ENCODE assay signal across 12 mouse cellular contexts in the genomic region with DNA sequence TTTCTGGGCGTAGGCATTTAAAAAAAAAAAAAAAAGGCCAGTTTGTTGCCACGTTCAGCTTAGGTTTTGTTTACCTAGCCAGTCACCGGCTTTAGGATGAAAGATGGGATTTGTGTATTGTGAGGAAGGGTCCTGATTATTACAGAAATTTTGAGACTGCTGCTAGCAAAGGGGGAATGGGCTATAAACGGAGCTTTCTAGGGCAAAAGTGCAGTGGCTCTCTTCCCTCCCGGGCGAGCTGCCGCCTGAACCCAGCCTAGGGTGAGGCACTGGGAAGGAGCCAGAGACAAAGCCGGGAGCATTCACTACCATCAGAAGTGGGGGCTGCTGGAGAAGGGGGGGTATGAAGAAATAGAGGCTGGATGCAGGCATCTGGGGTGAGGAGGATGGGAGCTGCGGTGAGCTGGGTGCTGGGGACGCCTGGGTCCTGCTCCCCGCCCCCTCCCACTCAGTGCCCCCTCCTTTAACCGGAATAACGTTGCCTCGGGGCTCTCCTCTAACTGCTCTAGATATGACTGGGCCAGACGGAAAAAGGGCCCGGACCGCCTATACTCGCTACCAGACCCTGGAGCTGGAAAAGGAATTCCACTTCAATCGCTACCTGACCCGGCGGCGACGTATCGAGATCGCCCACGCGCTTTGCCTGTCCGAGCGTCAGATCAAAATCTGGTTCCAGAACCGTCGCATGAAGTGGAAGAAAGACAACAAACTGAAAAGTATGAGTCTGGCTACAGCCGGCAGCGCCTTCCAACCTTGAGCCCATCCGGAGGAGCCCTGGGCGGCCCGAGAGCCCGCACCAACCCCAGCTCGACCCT. TPM values are rescaled to one million over a fixed set of nuclear protein-coding genes. Genes with fewer than 3 reads are reported as not detected.
DNase-seq lines count a peak whose midpoint lies in the region; ATAC-seq lines count a peak whose summit lies in the region.
"Had no signal": no experiment of that assay in that cellular context is flagged by ENCODE, and none has a peak within 500 bp of the region (broad histone marks: within the 10 kb centered on the region; RNA-seq: fewer than 3 reads in every experiment).

No protein-coding gene starts in this region.

- no peak for ATAC-seq in heart, embryonic 15.5 days (replicated peaks; ENCODE audit: insufficient number of reproducible peaks, insufficient read depth, low FRiP score, low read depth)
- ATAC-seq in hindbrain, embryonic 16.5 days: no peak
- no peak for ATAC-seq in neural tube, embryonic 13.5 days (ENCODE audit: low read depth)

- peaks cover 100% of the 10 kb centered on the region for H3K27me3 ChIP-seq in heart, embryonic 15.5 days
- peaks cover 48% of the 10 kb centered on the region for H3K27me3 ChIP-seq in hindbrain, embryonic 16.5 days (replicated peaks; ENCODE audit: control insufficient read depth, insufficient read depth, low read length)
- no peaks in the 10 kb centered on the region for H3K27me3 ChIP-seq in neural tube, embryonic 13.5 days

- peaks cover 19% of the 10 kb centered on the region for H3K4me1 ChIP-seq in heart, embryonic 15.5 days (replicated peaks)
- no peaks in the 10 kb centered on the region for H3K4me1 ChIP-seq in hindbrain, embryonic 16.5 days (ENCODE audit: control insufficient read depth, insufficient read depth, low read depth, low read length)
- H3K4me1 ChIP-seq in neural tube, embryonic 13.5 days (replicated peaks): peaks cover 91% of the 10 kb centered on the region

- H3K4me2 ChIP-seq in heart, embryonic 15.5 days: peak overlapping the region; percentile 50
- peak overlapping the region; percentile 62 for H3K4me2 ChIP-seq in hindbrain, embryonic 16.5 days (ENCODE audit: low read length)
- peak overlapping the region; percentile 96 for H3K4me2 ChIP-seq in neural tube, embryonic 13.5 days

- 6% methylated on average over 38 of the region's 38 CpGs for WGBS in heart, embryonic 15.5 days
- 1% methylated on average over 38 of the region's 38 CpGs for WGBS in hindbrain, embryonic 16.5 days
- WGBS in neural tube, embryonic 13.5 days: 1% methylated on average over 38 of the region's 38 CpGs

- H3K9ac ChIP-seq in heart, embryonic 15.5 days: no peak overlapping the region
- peak overlapping the region; percentile 73 for H3K9ac ChIP-seq in hindbrain, embryonic 16.5 days (ENCODE audit: low read depth, low read length)
- peak overlapping the region; percentile 100 for H3K9ac ChIP-seq in neural tube, embryonic 13.5 days

- DNase-seq in heart, adult 8-10 months (ENCODE audit: low spot score): no peak
- peak; percentile 57 to 62 for DNase-seq in kidney, postnatal 25 days
- DNase-seq in cerebellum, postnatal 4 days (ENCODE audit: low spot score in 2 of 2): no peak
- no peak for DNase-seq in urinary bladder, postnatal 36 days (ENCODE audit: low spot score in 2 of 2)
- no peak for DNase-seq in left cerebral cortex, postnatal 36 days (ENCODE audit: low spot score in 2 of 2)
- DNase-seq: adrenal gland, postnatal 10 days; layer of hippocampus, adult 9-11 months had no signal

- H3K27ac ChIP-seq in heart, embryonic 15.5 days: no peak overlapping the region
- H3K27ac ChIP-seq in hindbrain, embryonic 16.5 days (ENCODE audit: low read depth, low read length): peak overlapping the region; percentile 90
- peak overlapping the region; percentile 100 for H3K27ac ChIP-seq in neural tube, embryonic 13.5 days (replicated peaks)

- no peaks in the 10 kb centered on the region for H3K9me3 ChIP-seq in heart, embryonic 15.5 days (replicated peaks)
- no peaks in the 10 kb centered on the region for H3K9me3 ChIP-seq in hindbrain, embryonic 16.5 days (ENCODE audit: control insufficient read depth, low read length)
- no peaks in the 10 kb centered on the region for H3K9me3 ChIP-seq in neural tube, embryonic 13.5 days

- peak overlapping the region; percentile 40 for H3K4me3 ChIP-seq in heart, embryonic 15.5 days
- peak overlapping the region; percentile 43 for H3K4me3 ChIP-seq in hindbrain, embryonic 16.5 days (ENCODE audit: low read length)
- H3K4me3 ChIP-seq in neural tube, embryonic 13.5 days: peak overlapping the region; percentile 99

- no peaks in the 10 kb centered on the region for H3K36me3 ChIP-seq in heart, embryonic 15.5 days
- H3K36me3 ChIP-seq in hindbrain, embryonic 16.5 days (ENCODE audit: control insufficient read depth, insufficient read depth, low read length): no peaks in the 10 kb centered on the region
- H3K36me3 ChIP-seq in neural tube, embryonic 13.5 days: peaks cover 52% of the 10 kb centered on the region

- intact Hi-C loops in left cerebral cortex, postnatal 36 days (cut with DNase I): loop anchor here (10.0 kb wide), 1 partner anchor 240 kb away; no protein-coding TSS in a partner anchor

RNA-seq across cellular contexts. Expression of a gene that starts 1.5 kb away (rescaled TPM):
- polyA plus RNA-seq in heart, embryonic 15.5 days (2015; fragmentation: Nextera tagmentation; extraction: Ambion mirVana): 1.4 and 3.3 TPM in 2 replicates
- under 1 TPM in 1 of 4 experiments, not detected in 3; 0.11 TPM for total RNA-seq in heart, adult 8-10 months (2022)
- 120 and 133 TPM in 2 replicates for polyA plus RNA-seq in hindbrain, embryonic 16.5 days (2015; fragmentation: Nextera tagmentation; extraction: Ambion mirVana)
- polyA plus RNA-seq in neural tube, embryonic 13.5 days (2015; fragmentation: Nextera tagmentation; extraction: Ambion mirVana): 67.1 and 88.3 TPM in 2 replicates
- not detected for total RNA-seq in left cerebral cortex, postnatal 36 days (2021)
- polyA plus RNA-seq: cortical plate, adult 2 months; frontal cortex, adult 2 months had no signal

RNA-seq across cellular contexts. Expression of a gene that starts 12.3 kb away (rescaled TPM):
- 0.49 and 1.2 TPM in 2 replicates for polyA plus RNA-seq in heart, embryonic 15.5 days (2015; fragmentation: Nextera tagmentation; extraction: Ambion mirVana)
- total RNA-seq in heart, adult 8-10 months (2022): not detected
- polyA plus RNA-seq in hindbrain, embryonic 16.5 days (2015; fragmentation: Nextera tagmentation; extraction: Ambion mirVana): 49.9 and 53.3 TPM in 2 replicates
- 171 and 174 TPM in 2 replicates for polyA plus RNA-seq in neural tube, embryonic 13.5 days (2015; fragmentation: Nextera tagmentation; extraction: Ambion mirVana)
- not detected for total RNA-seq in left cerebral cortex, postnatal 36 days (2021)
- polyA plus RNA-seq: cortical plate, adult 2 months; frontal cortex, adult 2 months had no signal

RNA-seq across cellular contexts. Expression of a gene that starts 13.5 kb away (rescaled TPM):
- 0.31 and 0.70 TPM in 2 replicates for polyA plus RNA-seq in heart, embryonic 15.5 days (2015; fragmentation: Nextera tagmentation; extraction: Ambion mirVana)
- total RNA-seq in heart, adult 8-10 months (2022): under 1 TPM; 0.35 to 0.63 (median 0.53) TPM
- polyA plus RNA-seq in hindbrain, embryonic 16.5 days (2015; fragmentation: Nextera tagmentation; extraction: Ambion mirVana): 2.5 and 3.3 TPM in 2 replicates
- polyA plus RNA-seq in neural tube, embryonic 13.5 days (2015; fragmentation: Nextera tagmentation; extraction: Ambion mirVana): 7.5 and 8.7 TPM in 2 replicates
- total RNA-seq in left cerebral cortex, postnatal 36 days (2021): not detected
- polyA plus RNA-seq: cortical plate, adult 2 months; frontal cortex, adult 2 months had no signal

RNA-seq across cellular contexts. Expression of a gene that starts 18.2 kb away (rescaled TPM):
- polyA plus RNA-seq in heart, embryonic 15.5 days (2015; fragmentation: Nextera tagmentation; extraction: Ambion mirVana): 0.25 and 0.32 TPM in 2 replicates
- not detected for total RNA-seq in heart, adult 8-10 months (2022)
- polyA plus RNA-seq in hindbrain, embryonic 16.5 days (2015; fragmentation: Nextera tagmentation; extraction: Ambion mirVana): 29.3 and 33.1 TPM in 2 replicates
- 124 and 125 TPM in 2 replicates for polyA plus RNA-seq in neural tube, embryonic 13.5 days (2015; fragmentation: Nextera tagmentation; extraction: Ambion mirVana)
- not detected for total RNA-seq in left cerebral cortex, postnatal 36 days (2021)
- polyA plus RNA-seq: cortical plate, adult 2 months; frontal cortex, adult 2 months had no signal

RNA-seq across cellular contexts. Expression of a gene that starts 18.5 kb away (rescaled TPM):
- polyA plus RNA-seq in heart, embryonic 15.5 days (2015; fragmentation: Nextera tagmentation; extraction: Ambion mirVana): 0.71 and 0.98 TPM in 2 replicates
- total RNA-seq in heart, adult 8-10 months (2022): under 1 TPM; 0.25 to 0.37 (median 0.30) TPM
- polyA plus RNA-seq in hindbrain, embryonic 16.5 days (2015; fragmentation: Nextera tagmentation; extraction: Ambion mirVana): 4.8 and 5.6 TPM in 2 replicates
- 12.8 and 14.7 TPM in 2 replicates for polyA plus RNA-seq in neural tube, embryonic 13.5 days (2015; fragmentation: Nextera tagmentation; extraction: Ambion mirVana)
- total RNA-seq in left cerebral cortex, postnatal 36 days (2021): not detected
- polyA plus RNA-seq: cortical plate, adult 2 months; frontal cortex, adult 2 months had no signal

Comparison
In these comparisons a context has a peak if more than half of its experiments do, and no peak if none do; other contexts are left out.
1. H3K4me3 ChIP-seq: peak in every context shown above with its lines; median percentile 99 in neural tube, embryonic 13.5 days; 43 in hindbrain, embryonic 16.5 days; 40 in heart, embryonic 15.5 days.
2. DNase-seq: peak in kidney, postnatal 25 days (2 of 2); none in heart, adult 8-10 months (single experiment), cerebellum, postnatal 4 days (0 of 2), urinary bladder, postnatal 36 days (0 of 2) and left cerebral cortex, postnatal 36 days (0 of 2).
3. RNA of a gene that starts 1.5 kb away (polyA plus RNA-seq): 120 to 133 TPM in hindbrain, embryonic 16.5 days and 67.1 to 88.3 TPM in neural tube, embryonic 13.5 days; 1.4 to 3.3 TPM in heart, embryonic 15.5 days; every median in the first group is over 10 times any median in the second.
4. RNA of a gene that starts 12.3 kb away (polyA plus RNA-seq): 171 to 174 TPM in neural tube, embryonic 13.5 days and 49.9 to 53.3 TPM in hindbrain, embryonic 16.5 days; 0.49 to 1.2 TPM in heart, embryonic 15.5 days; every median in the first group is over 10 times any median in the second.
5. Peak in every context shown above with its lines, with median percentiles within 50 percentile points of each other: H3K4me2 ChIP-seq.